Mouse (Mus musculus) limb, embryonic 12.5 days (tissue): ENCODE measurements around the gene Dcaf5. TPM values are rescaled to one million over a fixed set of nuclear protein-coding genes. Genes with fewer than 3 reads are reported as not detected.

Experiments
- ATAC-seq: fragments of 200-750 bp; cut with Nextera tagmentation; 2 replicates; pipeline ENCODE4 v1.8.0; 2017; ENCODE audit warnings: low read depth, moderate TSS enrichment; ENCODE audit not compliant: insufficient number of reproducible peaks, insufficient read depth, low FRiP score, low TSS enrichment
- H3K27ac ChIP-seq: fragments of 300-500 bp; sonication (generic); 2 replicates; pipeline ENCODE4 v1.5.1; 2016; ENCODE audit warnings: mild to moderate bottlenecking, moderate library complexity
- H3K27me3 ChIP-seq: fragments of 300-500 bp; sonication (generic); 2 replicates; pipeline ENCODE4 v1.6.1; 2016; ENCODE audit warnings: mild to moderate bottlenecking, moderate library complexity
- H3K36me3 ChIP-seq: fragments of 300-500 bp; sonication (generic); 2 replicates; pipeline ENCODE4 v1.6.1; 2016; ENCODE audit warnings: mild to moderate bottlenecking, moderate library complexity
- H3K4me1 ChIP-seq: fragments of 300-500 bp; sonication (generic); replicated peaks from 2 replicates; pipeline ENCODE4 v1.6.1; 2016
- H3K4me2 ChIP-seq: fragments of 300-500 bp; sonication (generic); 2 replicates; pipeline ENCODE4 v1.6.1; 2016; ENCODE audit warnings: mild to moderate bottlenecking, moderate library complexity
- H3K4me3 ChIP-seq: fragments of 300-500 bp; sonication (generic); replicated peaks from 2 replicates; pipeline ENCODE4 v1.5.1; 2016; ENCODE audit warnings: mild to moderate bottlenecking
- H3K9ac ChIP-seq: fragments of 300-500 bp; sonication (generic); replicated peaks from 2 replicates; pipeline ENCODE4 v1.6.1; 2016; ENCODE audit warnings: mild to moderate bottlenecking, moderate library complexity
- H3K9me3 ChIP-seq: fragments of 300-500 bp; sonication (generic); 2 replicates; pipeline ENCODE4 v1.6.1; 2016; ENCODE audit warnings: mild to moderate bottlenecking, moderate library complexity
- WGBS: fragments of 180-500 bp; shearing (Covaris S2); methylation state at CpG from one replicate; pipeline ENCODE4 v1.1.7; 2016; 5-methylcytosine and 5-hydroxymethylcytosine counted together
- polyA plus RNA-seq: library from polyadenylated mRNA; unstranded; fragments of >200 nt; fragmentation: Nextera tagmentation; extraction: Ambion mirVana; gene quantifications from 2 replicates; pipeline ENCODE4 v1.2.1, GENCODE M21; 2016

The Dcaf5 gene
- polyA plus RNA-seq, 1 experiment from 2014 or later = 18.3 TPM

DNA sequence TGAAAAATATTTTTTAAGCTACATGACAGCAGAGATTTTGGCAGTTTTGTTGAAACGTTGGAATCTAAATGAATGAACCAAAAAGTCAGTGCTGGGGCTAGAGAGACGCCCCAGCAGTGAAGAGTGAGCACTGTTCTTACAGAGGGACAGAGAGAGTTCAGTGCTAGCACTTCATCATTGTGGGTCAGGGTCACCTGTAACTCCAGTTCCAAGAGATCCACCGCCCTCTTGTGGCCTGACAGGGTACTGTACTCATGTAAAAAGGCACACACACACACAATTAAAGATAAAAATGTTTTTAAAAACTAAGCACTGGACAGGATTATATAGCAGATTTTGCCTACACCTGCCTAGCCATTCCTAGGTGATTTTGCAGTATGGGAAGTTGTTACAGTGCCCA, 29.8 kb downstream of the Dcaf5 start:
- Histone ChIP-seq H3K4me1 (no peaks in the 10 kb centered on the region), H3K9me3 (no peaks in the 10 kb centered on the region), H3K9ac (no peak overlapping the region), H3K36me3 (peaks cover 47% of the 10 kb centered on the region), H3K4me3 (no peak overlapping the region), H3K4me2 (no peak overlapping the region), H3K27ac (no peak overlapping the region), H3K27me3 (no peaks in the 10 kb centered on the region)
- 35% methylated on average over 3 of the region's 3 CpGs for whole genome bisulfite sequencing
- no peak for ATAC-seq

DNA sequence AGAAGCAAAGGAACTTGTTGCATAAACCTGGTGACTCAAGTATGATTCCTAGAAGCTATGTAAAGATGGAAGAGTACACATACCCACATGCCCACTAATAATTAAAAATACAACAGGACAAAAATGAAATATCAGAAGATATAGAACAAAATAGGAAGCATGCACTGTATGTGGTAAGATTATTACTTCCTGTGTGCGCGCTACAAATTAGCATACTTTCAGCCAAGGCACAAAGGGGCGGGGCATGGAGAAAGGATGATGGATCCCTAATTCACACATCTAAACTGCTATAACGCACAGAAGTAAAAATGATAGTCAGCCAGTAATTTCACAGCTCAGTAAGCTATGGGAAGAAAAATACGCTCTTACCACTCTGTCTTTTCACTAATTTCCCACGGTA, 32.3 kb downstream of the Dcaf5 start:
- H3K27ac ChIP-seq = no peak overlapping the region
- 91% methylated on average over 6 of the region's 6 CpGs for WGBS
- no peaks in the 10 kb centered on the region for H3K27me3 ChIP-seq
- no peak overlapping the region for H3K4me2 ChIP-seq
- no peak overlapping the region for H3K4me3 ChIP-seq
- H3K9ac ChIP-seq = no peak overlapping the region
- H3K4me1 ChIP-seq = no peaks in the 10 kb centered on the region
- no peak for ATAC-seq
- peaks cover 45% of the 10 kb centered on the region for H3K36me3 ChIP-seq
- H3K9me3 ChIP-seq = no peaks in the 10 kb centered on the region

DNA sequence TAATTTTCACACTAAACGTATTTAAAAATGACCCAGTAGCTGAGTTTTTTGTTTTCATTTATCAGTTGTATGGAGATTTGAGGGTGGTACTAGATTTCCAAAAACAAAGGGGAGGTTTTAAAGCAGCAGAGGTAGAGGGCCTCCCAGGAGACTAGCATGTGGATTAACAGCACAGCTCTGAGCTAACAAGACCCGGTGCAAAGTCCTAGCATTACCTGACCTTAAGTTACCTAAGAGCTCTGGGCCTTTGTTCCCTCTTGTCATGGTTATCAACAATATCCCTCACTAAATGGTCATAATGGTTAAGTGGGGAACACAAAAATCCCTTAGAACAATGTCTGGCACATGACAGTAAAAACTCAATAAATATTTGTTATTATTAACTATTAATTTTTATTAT, 37.3 kb downstream of the Dcaf5 start:
- no peak overlapping the region for H3K4me2 ChIP-seq
- no peak for ATAC-seq
- H3K27me3 ChIP-seq = no peaks in the 10 kb centered on the region
- WGBS = 93% methylated on average over 2 of the region's 2 CpGs
- no peak overlapping the region for H3K4me3 ChIP-seq
- peaks cover 82% of the 10 kb centered on the region for H3K36me3 ChIP-seq
- H3K27ac ChIP-seq = no peak overlapping the region
- no peaks in the 10 kb centered on the region for H3K4me1 ChIP-seq
- H3K9me3 ChIP-seq = no peaks in the 10 kb centered on the region
- H3K9ac ChIP-seq = no peak overlapping the region

DNA sequence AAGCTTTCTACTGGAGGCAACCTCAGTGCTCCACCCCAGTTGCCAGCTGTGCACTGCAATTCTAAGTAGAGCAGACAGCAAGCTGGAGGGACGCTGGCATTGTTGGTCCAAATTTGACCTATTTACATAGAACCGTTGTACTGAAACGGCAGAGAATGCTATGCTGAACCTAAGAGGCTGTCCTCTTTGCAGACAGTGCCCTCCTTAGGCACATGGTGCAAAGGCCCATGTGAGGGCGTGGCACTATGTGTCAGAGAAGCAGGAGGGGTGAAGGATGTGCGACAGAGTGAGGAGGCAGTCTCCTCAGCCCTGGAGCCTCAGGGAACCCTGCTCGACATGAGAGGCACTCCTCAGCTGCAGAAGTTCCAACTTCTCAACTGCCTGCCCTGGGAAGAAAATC, 40.0 kb downstream of the Dcaf5 start:
- H3K9ac ChIP-seq = no peak overlapping the region
- no peak overlapping the region for H3K27ac ChIP-seq
- H3K4me3 ChIP-seq = no peak overlapping the region
- peaks cover 67% of the 10 kb centered on the region for H3K36me3 ChIP-seq
- H3K9me3 ChIP-seq = no peaks in the 10 kb centered on the region
- no peaks in the 10 kb centered on the region for H3K4me1 ChIP-seq
- WGBS = 68% methylated on average over 6 of the region's 6 CpGs
- ATAC-seq = no peak
- H3K4me2 ChIP-seq = no peak overlapping the region
- no peaks in the 10 kb centered on the region for H3K27me3 ChIP-seq

DNA sequence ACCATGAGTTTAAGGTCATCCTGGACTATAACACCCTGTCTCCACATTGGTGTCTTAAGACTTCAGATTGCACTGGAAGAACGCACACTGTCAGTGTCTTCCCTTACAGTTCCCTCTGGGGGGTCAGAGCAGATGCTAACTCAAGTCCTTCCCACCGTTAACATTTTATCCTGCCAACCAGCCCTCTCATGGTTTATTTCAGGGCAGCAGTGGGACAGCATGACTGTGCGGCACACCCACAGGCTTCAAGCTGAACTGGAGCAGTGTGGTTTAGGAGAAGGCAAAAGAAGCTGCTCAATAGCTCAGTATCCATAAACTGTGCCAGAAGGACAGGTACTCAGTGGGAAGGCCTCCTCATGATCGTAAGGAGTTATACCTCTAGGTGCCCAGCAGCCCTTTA, 41.1 kb downstream of the Dcaf5 start:
- H3K4me1 ChIP-seq = no peaks in the 10 kb centered on the region
- H3K27me3 ChIP-seq = no peaks in the 10 kb centered on the region
- no peak overlapping the region for H3K27ac ChIP-seq
- peaks cover 67% of the 10 kb centered on the region for H3K36me3 ChIP-seq
- H3K9me3 ChIP-seq = no peaks in the 10 kb centered on the region
- no peak overlapping the region for H3K4me3 ChIP-seq
- WGBS = 93% methylated on average over 4 of the region's 4 CpGs
- no peak overlapping the region for H3K4me2 ChIP-seq
- ATAC-seq = no peak
- H3K9ac ChIP-seq = no peak overlapping the region

DNA sequence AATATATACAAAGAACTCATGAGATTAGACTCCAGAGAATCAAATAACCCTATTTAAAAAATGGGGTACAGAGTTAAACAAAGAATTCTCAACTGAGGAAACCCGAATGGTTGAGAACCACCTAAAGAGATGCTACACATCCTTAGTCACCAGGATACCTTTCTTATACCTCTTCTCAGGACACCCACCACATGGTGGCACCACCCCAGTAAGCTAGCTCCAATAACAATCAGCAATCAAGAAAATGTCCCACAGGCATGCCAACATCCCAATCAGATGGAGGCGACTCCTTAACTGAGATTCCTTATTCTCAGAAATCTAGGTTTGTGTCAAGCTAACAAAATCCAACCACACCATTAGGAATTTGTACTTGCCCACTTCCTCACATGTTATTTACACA, 42.4 kb downstream of the Dcaf5 start:
- H3K4me1 ChIP-seq = no peaks in the 10 kb centered on the region
- no peak overlapping the region for H3K4me2 ChIP-seq
- no peak overlapping the region for H3K9ac ChIP-seq
- H3K36me3 ChIP-seq = peaks cover 68% of the 10 kb centered on the region
- no peak overlapping the region for H3K4me3 ChIP-seq
- H3K27me3 ChIP-seq = no peaks in the 10 kb centered on the region
- no peak for ATAC-seq
- no peak overlapping the region for H3K27ac ChIP-seq
- 85% methylated on average over 2 of the region's 2 CpGs for whole genome bisulfite sequencing
- H3K9me3 ChIP-seq = no peaks in the 10 kb centered on the region

DNA sequence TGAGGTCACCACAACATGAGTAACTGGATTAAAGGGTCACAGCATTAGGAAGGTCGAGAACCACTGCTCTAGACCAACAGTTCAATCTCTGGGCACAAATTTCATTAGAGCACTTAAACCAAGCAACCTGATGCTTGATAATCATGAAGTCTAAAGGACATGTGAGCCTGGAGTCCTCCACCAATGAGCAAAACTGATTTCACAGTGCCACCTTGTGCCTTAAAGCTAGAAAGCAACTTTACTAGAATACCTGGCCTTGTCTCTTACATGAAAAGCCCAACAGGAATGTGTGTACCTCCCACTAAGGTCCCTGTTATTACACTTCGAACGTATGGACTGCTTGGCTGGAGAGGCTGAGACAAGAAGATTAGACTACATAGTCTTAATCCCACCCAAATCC, 47.0 kb downstream of the Dcaf5 start:
- Histone ChIP-seq H3K4me3 (no peak overlapping the region), H3K4me1 (no peaks in the 10 kb centered on the region), H3K9me3 (no peaks in the 10 kb centered on the region), H3K36me3 (peaks cover 42% of the 10 kb centered on the region), H3K4me2 (no peak overlapping the region), H3K27me3 (no peaks in the 10 kb centered on the region), H3K27ac (no peak overlapping the region), H3K9ac (no peak overlapping the region)
- WGBS = 63% methylated on average over 3 of the region's 3 CpGs
- ATAC-seq = no peak

DNA sequence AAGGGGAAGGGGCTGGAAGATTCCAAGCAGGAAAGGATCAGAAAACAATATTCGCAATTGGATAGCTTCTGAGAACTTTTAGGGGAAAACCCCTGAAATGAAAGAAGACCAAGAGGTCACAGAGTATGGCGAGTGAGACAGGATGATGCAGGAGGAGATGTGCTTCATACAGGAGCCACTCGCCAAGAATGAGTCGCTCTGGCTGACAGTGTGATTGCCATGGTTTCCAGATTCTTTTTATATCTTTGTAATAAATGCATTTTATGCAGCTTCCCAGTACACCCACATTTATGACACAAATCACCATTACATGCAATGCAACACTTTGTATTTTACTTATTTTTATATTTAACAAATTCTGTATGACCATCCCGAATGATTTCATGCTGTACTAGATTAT, 49.1 kb downstream of the Dcaf5 start:
- H3K36me3 ChIP-seq = peaks cover 45% of the 10 kb centered on the region

DNA sequence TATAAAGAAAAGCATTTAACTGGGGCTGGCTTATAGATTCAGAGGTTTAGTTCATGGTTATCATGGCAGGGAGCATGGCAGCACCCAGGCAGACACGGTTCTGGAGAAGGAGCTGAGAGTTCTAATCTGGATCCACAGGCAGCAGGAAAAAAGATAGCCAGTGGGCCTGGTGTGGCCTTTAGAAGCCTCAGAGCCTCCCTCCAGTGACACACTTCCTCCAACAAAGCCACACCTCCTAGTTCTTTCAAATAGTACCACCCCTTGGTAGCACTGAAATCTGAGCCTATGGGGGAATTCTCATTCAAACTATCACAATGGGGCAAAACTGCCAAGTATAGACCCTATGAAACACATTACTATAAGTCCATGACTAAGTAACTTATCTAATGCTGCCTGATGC, 51.0 kb downstream of the Dcaf5 start:
- no peak overlapping the region for H3K9ac ChIP-seq
- no peak overlapping the region for H3K4me2 ChIP-seq
- WGBS = 83% methylated on average over 1 of the region's 1 CpGs
- H3K9me3 ChIP-seq = no peaks in the 10 kb centered on the region
- no peaks in the 10 kb centered on the region for H3K27me3 ChIP-seq
- ATAC-seq = no peak
- H3K4me3 ChIP-seq = no peak overlapping the region
- H3K4me1 ChIP-seq = peaks cover 1% of the 10 kb centered on the region
- H3K27ac ChIP-seq = no peak overlapping the region
- H3K36me3 ChIP-seq = peaks cover 33% of the 10 kb centered on the region

More for the DNA sequence above, 49.1 kb downstream of the Dcaf5 start:
- no peak overlapping the region for H3K4me3 ChIP-seq
- no peak overlapping the region for H3K9ac ChIP-seq
- H3K9me3 ChIP-seq = no peaks in the 10 kb centered on the region
- 91% methylated on average over 5 of the region's 5 CpGs for WGBS
- no peak for ATAC-seq
- no peak overlapping the region for H3K4me2 ChIP-seq
- no peaks in the 10 kb centered on the region for H3K27me3 ChIP-seq
- H3K27ac ChIP-seq = no peak overlapping the region
- no peaks in the 10 kb centered on the region for H3K4me1 ChIP-seq

DNA sequence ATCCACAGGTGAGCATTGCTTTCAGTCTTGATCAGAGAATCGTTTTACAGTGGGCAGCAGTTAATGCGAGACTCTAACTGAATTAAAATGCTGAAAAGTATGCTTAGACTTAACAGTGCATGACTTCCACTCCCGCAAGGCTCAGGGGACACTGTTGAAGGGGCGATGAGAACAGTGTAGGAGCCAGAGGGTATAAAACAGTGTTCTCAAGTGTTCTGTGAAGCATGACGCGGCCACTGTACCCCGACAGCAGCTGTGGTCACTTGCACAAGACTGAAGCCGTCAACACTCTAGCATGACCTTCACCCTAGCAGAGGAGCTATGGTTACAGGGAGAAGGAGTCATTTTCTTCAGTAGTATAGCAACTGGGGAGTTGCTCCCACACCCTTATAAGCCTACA, 52.9 kb downstream of the Dcaf5 start:
- Histone ChIP-seq H3K27me3 (no peaks in the 10 kb centered on the region), H3K4me2 (no peak overlapping the region), H3K4me3 (no peak overlapping the region), H3K4me1 (peaks cover 6% of the 10 kb centered on the region), H3K9ac (no peak overlapping the region), H3K36me3 (peaks cover 43% of the 10 kb centered on the region), H3K9me3 (no peaks in the 10 kb centered on the region), H3K27ac (no peak overlapping the region)
- 95% methylated on average over 8 of the region's 8 CpGs for WGBS
- ATAC-seq = no peak

DNA sequence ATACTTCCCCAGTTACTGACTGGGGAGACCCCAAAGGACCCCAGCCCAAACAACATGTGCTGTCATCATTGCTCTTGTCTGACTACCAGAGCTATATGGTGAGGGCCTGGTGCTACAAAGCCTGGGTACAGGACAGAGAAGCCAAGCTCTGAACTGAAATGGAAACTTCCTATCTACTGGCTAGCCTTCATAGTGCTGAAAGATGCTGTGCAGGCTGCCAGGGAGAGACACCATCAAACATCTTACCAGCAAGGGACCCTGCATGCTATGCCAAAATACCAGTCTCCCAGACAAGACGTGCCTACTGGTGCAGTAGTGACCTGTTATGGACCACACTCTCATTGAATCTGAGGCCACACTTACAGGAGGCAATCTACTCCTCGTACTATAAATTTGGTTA, 53.6 kb downstream of the Dcaf5 start:
- 90% methylated on average over 2 of the region's 2 CpGs for WGBS
- Histone ChIP-seq H3K27me3 (no peaks in the 10 kb centered on the region), H3K4me2 (no peak overlapping the region), H3K36me3 (peaks cover 48% of the 10 kb centered on the region), H3K4me3 (no peak overlapping the region), H3K9me3 (no peaks in the 10 kb centered on the region), H3K9ac (no peak overlapping the region), H3K27ac (no peak overlapping the region), H3K4me1 (peaks cover 6% of the 10 kb centered on the region)
- ATAC-seq = no peak

DNA sequence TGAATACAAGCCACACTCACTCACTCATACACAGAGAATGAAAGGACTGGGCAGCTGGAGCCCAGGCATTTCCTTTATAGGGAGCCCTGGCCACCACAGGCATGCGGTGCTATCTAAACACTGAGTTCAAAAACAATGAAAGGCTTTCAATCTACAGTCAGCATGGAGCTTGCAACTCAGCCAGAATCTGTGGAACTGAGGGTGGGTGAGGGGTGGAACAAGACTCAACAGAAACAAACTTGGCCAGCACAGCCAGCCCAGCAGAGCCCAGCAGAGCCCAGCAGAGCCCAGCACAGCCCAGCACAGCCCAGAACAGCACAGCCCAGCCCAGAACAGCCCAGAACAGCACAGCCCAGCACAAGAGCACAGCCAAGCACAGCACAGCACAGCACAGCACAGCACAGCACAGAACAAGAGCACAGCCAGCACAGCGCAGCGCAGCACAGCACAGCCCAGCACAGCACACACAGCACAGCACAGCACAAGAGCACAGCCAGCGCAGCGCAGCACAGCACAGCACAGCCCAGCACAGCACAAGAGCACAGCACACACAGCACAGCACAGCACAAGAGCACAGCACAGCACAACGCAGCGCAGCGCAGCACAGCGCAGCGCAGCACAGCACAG, 56.5 kb downstream of the Dcaf5 start:
- peak; percentile 86 for ATAC-seq
- no peak overlapping the region for H3K4me3 ChIP-seq
- H3K4me1 ChIP-seq = peaks cover 6% of the 10 kb centered on the region
- H3K27ac ChIP-seq = peak overlapping the region; percentile 89
- H3K27me3 ChIP-seq = no peaks in the 10 kb centered on the region
- 0 out of 2 replicates have a peak overlapping the region, but pooled peaks have one; percentile 13 for H3K4me2 ChIP-seq
- H3K36me3 ChIP-seq = peaks cover 49% of the 10 kb centered on the region
- H3K9ac ChIP-seq = no peak overlapping the region
- H3K9me3 ChIP-seq = no peaks in the 10 kb centered on the region
- 88% methylated on average over 10 of the region's 10 CpGs for WGBS
